Mouse (Mus musculus): ENCODE results near the gene Uck2. TPM values are rescaled to one million over a fixed set of nuclear protein-coding genes. Genes with fewer than 3 reads are reported as not detected.

Uck2 gene
- polyA plus RNA-seq, 1 experiment, result 20.5 TPM

GRCm38 (mm10) chr1:167246976-167247375 lies 38.1 kb downstream of the Uck2 start:
- TF ChIP-seq CTCF (IDR thresholded peaks at IDR 0.05; ENCODE audit: extremely low read depth, insufficient read depth, low read length) (no peak), POLR2A (IDR thresholded peaks at IDR 0.05; ENCODE audit: extremely low read depth, insufficient read depth, low read length) (no peak)
- peaks cover 11% of the 10 kb centered on the region; the same call in 1 of the 2 replicates for H3K4me1 ChIP-seq (ENCODE audit: control insufficient read depth, insufficient read depth, low read length)
- H3K27ac ChIP-seq (ENCODE audit: insufficient read depth, low read length), result no peak overlapping the region
- H3K4me3 ChIP-seq (ENCODE audit: insufficient read depth, low read length), result no peak overlapping the region

GRCm38 (mm10) chr1:167246275-167246674 lies 38.8 kb downstream of the Uck2 start:
- no peak for TF ChIP-seq POLR2A (IDR thresholded peaks at IDR 0.05; ENCODE audit: extremely low read depth, insufficient read depth, low read length)
- no peak for TF ChIP-seq CTCF (IDR thresholded peaks at IDR 0.05; ENCODE audit: extremely low read depth, insufficient read depth, low read length)
- no peak overlapping the region for H3K27ac ChIP-seq (ENCODE audit: insufficient read depth, low read length)
- H3K4me1 ChIP-seq (ENCODE audit: control insufficient read depth, insufficient read depth, low read length), result peaks cover 11% of the 10 kb centered on the region; the same call in 1 of the 2 replicates
- no peak overlapping the region for H3K4me3 ChIP-seq (ENCODE audit: insufficient read depth, low read length)

GRCm38 (mm10) chr1:167245180-167245641 lies 39.9 kb downstream of the Uck2 start:
- peaks cover 14% of the 10 kb centered on the region for H3K4me1 ChIP-seq (ENCODE audit: control insufficient read depth, insufficient read depth, low read length)
- H3K27ac ChIP-seq (ENCODE audit: insufficient read depth, low read length), result no peak overlapping the region
- no peak for TF ChIP-seq POLR2A (IDR thresholded peaks at IDR 0.05; ENCODE audit: extremely low read depth, insufficient read depth, low read length)
- TF ChIP-seq CTCF (IDR thresholded peaks at IDR 0.05; ENCODE audit: extremely low read depth, insufficient read depth, low read length), result no peak
- no peak overlapping the region for H3K4me3 ChIP-seq (ENCODE audit: insufficient read depth, low read length)

GRCm38 (mm10) chr1:167242191-167242681 lies 42.9 kb downstream of the Uck2 start:
- H3K4me1 ChIP-seq (ENCODE audit: control insufficient read depth, insufficient read depth, low read length), result peaks cover 20% of the 10 kb centered on the region
- TF ChIP-seq CTCF (IDR thresholded peaks at IDR 0.05; ENCODE audit: extremely low read depth, insufficient read depth, low read length) (no peak), POLR2A (IDR thresholded peaks at IDR 0.05; ENCODE audit: extremely low read depth, insufficient read depth, low read length) (no peak)
- H3K4me3 ChIP-seq (ENCODE audit: insufficient read depth, low read length), result no peak overlapping the region
- no peak overlapping the region for H3K27ac ChIP-seq (ENCODE audit: insufficient read depth, low read length)

- peaks cover 21% of the 10 kb centered on the region for H3K4me1 ChIP-seq (ENCODE audit: control insufficient read depth, insufficient read depth, low read length)
- H3K27ac ChIP-seq (ENCODE audit: insufficient read depth, low read length), result no peak overlapping the region
- TF ChIP-seq POLR2A (IDR thresholded peaks at IDR 0.05; ENCODE audit: extremely low read depth, insufficient read depth, low read length) (no peak), CTCF (IDR thresholded peaks at IDR 0.05; ENCODE audit: extremely low read depth, insufficient read depth, low read length) (no peak)
- no peak overlapping the region for H3K4me3 ChIP-seq (ENCODE audit: insufficient read depth, low read length)
Observed at GRCm38 (mm10) chr1:167241487-167241886, 43.6 kb downstream of the Uck2 start.

- Histone ChIP-seq H3K4me3 (ENCODE audit: insufficient read depth, low read length) (no peak overlapping the region), H3K27ac (ENCODE audit: insufficient read depth, low read length) (no peak overlapping the region), H3K4me1 (ENCODE audit: control insufficient read depth, insufficient read depth, low read length) (peaks cover 21% of the 10 kb centered on the region)
- TF ChIP-seq CTCF (IDR thresholded peaks at IDR 0.05; ENCODE audit: extremely low read depth, insufficient read depth, low read length), result no peak
- no peak for TF ChIP-seq POLR2A (IDR thresholded peaks at IDR 0.05; ENCODE audit: extremely low read depth, insufficient read depth, low read length)
Observed at GRCm38 (mm10) chr1:167240361-167240760, 44.8 kb downstream of the Uck2 start.

- Histone ChIP-seq H3K27ac (ENCODE audit: insufficient read depth, low read length) (no peak overlapping the region), H3K4me3 (ENCODE audit: insufficient read depth, low read length) (no peak overlapping the region), H3K4me1 (ENCODE audit: control insufficient read depth, insufficient read depth, low read length) (peaks cover 20% of the 10 kb centered on the region)
- TF ChIP-seq POLR2A (IDR thresholded peaks at IDR 0.05; ENCODE audit: extremely low read depth, insufficient read depth, low read length) (no peak), CTCF (IDR thresholded peaks at IDR 0.05; ENCODE audit: extremely low read depth, insufficient read depth, low read length) (no peak)
Observed at GRCm38 (mm10) chr1:167239916-167240315, 45.2 kb downstream of the Uck2 start.

GRCm38 (mm10) chr1:167237798-167238197 lies 47.3 kb downstream of the Uck2 start:
- no peak overlapping the region for H3K4me3 ChIP-seq (ENCODE audit: insufficient read depth, low read length)
- TF ChIP-seq POLR2A (IDR thresholded peaks at IDR 0.05; ENCODE audit: extremely low read depth, insufficient read depth, low read length) (no peak), CTCF (IDR thresholded peaks at IDR 0.05; ENCODE audit: extremely low read depth, insufficient read depth, low read length) (no peak)
- no peak overlapping the region for H3K27ac ChIP-seq (ENCODE audit: insufficient read depth, low read length)
- peaks cover 16% of the 10 kb centered on the region for H3K4me1 ChIP-seq (ENCODE audit: control insufficient read depth, insufficient read depth, low read length)

- H3K27ac ChIP-seq (ENCODE audit: insufficient read depth, low read length), result no peak overlapping the region
- no peak overlapping the region for H3K4me3 ChIP-seq (ENCODE audit: insufficient read depth, low read length)
- H3K4me1 ChIP-seq (ENCODE audit: control insufficient read depth, insufficient read depth, low read length), result peaks cover 14% of the 10 kb centered on the region
- TF ChIP-seq POLR2A (IDR thresholded peaks at IDR 0.05; ENCODE audit: extremely low read depth, insufficient read depth, low read length), result no peak
- no peak for TF ChIP-seq CTCF (IDR thresholded peaks at IDR 0.05; ENCODE audit: extremely low read depth, insufficient read depth, low read length)
Observed at GRCm38 (mm10) chr1:167236790-167237189, 48.3 kb downstream of the Uck2 start.

- Histone ChIP-seq H3K4me3 (ENCODE audit: insufficient read depth, low read length) (no peak overlapping the region), H3K4me1 (ENCODE audit: control insufficient read depth, insufficient read depth, low read length) (peaks cover 7% of the 10 kb centered on the region), H3K27ac (ENCODE audit: insufficient read depth, low read length) (no peak overlapping the region)
- TF ChIP-seq CTCF (IDR thresholded peaks at IDR 0.05; ENCODE audit: extremely low read depth, insufficient read depth, low read length) (no peak), POLR2A (IDR thresholded peaks at IDR 0.05; ENCODE audit: extremely low read depth, insufficient read depth, low read length) (no peak)
Observed at GRCm38 (mm10) chr1:167234344-167234743, 50.8 kb downstream of the Uck2 start.
